Mouse (Mus musculus) intestine, embryonic 16.5 days (tissue): ENCODE results near the gene Med20. TPM values are rescaled to one million over a fixed set of nuclear protein-coding genes. Genes with fewer than 3 reads are reported as not detected.

Experiments used
- polyA plus RNA-seq: library from polyadenylated mRNA; unstranded; fragments of >200 nt; fragmentation: Nextera tagmentation; extraction: Ambion mirVana; gene quantifications from 2 replicates; pipeline ENCODE4 v1.2.1, GENCODE M21; 2015

Gene Med20
- polyA plus RNA-seq, 1 experiment from 2014 or later = 41.4 TPM

Other genes starting within 250 kb of the Med20 start
- gene Mrps10, start 242.7 kb upstream of the Med20 start, polyA plus RNA-seq = 72.0 and 80.0 TPM in 2 replicates
- 0.66 TPM in 2 replicates for gene Guca1b, start 226.2 kb upstream of the Med20 start, polyA plus RNA-seq
- gene Guca1a, start 211.0 kb upstream of the Med20 start, polyA plus RNA-seq = 2.3 and 2.4 TPM in 2 replicates
- gene AI661453, start 175.0 kb upstream of the Med20 start, polyA plus RNA-seq = 3.7 and 4.6 TPM in 2 replicates
- gene 1700001C19Rik, start 174.2 kb upstream of the Med20 start, polyA plus RNA-seq = 0.17 and 0.45 TPM in 2 replicates
- 19.1 and 20.4 TPM in 2 replicates for gene Taf8, start 109.3 kb upstream of the Med20 start, polyA plus RNA-seq
- 371 and 393 TPM in 2 replicates for gene Ccnd3, start 106.5 kb upstream of the Med20 start, polyA plus RNA-seq
- 17.7 and 22.0 TPM in 2 replicates for gene Bysl, start 90 bp upstream of the Med20 start, polyA plus RNA-seq
- 0.73 and 0.78 TPM in 2 replicates for gene Gm20517, start within 50 bp of the Med20 start, polyA plus RNA-seq
- 3.8 and 4.2 TPM in 2 replicates for gene Usp49, start 19.1 kb downstream of the Med20 start, polyA plus RNA-seq
- gene Tomm6, start 76.8 kb downstream of the Med20 start, polyA plus RNA-seq = 426 and 427 TPM in 2 replicates
- gene Frs3, start 77.4 kb downstream of the Med20 start, polyA plus RNA-seq = 3.2 and 4.4 TPM in 2 replicates
- gene Gm21981, start 82.9 kb downstream of the Med20 start, polyA plus RNA-seq = 0.16 and 0.26 TPM in 2 replicates
- gene Prickle4, start 83.2 kb downstream of the Med20 start, polyA plus RNA-seq = 0.69 and 1.8 TPM in 2 replicates
- 0.28 and 0.68 TPM in 2 replicates for gene Pgc, start 115.3 kb downstream of the Med20 start, polyA plus RNA-seq
- 30.7 and 37.8 TPM in 2 replicates for gene Tfeb, start 125.4 kb downstream of the Med20 start, polyA plus RNA-seq
- 6.5 and 8.8 TPM in 2 replicates for gene Mdfi, start 223.1 kb downstream of the Med20 start, polyA plus RNA-seq